Mouse (Mus musculus) olfactory bulb, adult 2 months (tissue): ENCODE measurements at regions not wholly inside any gene's neighbourhood (a gene's known extent, or its start where the extent isn't known, plus 50 kb on each side); places are given as distances from the start of the nearest gene placed in this dataset.
A peak's percentile ranks its signal among the peaks of the same experiment; 100 is the strongest.
"Not testable (repeated sequence)": the region's sequence is repeated elsewhere in the genome, so short reads cannot be mapped to it uniquely, and the experiment has no call there.

Source experiments
- H3K27ac ChIP-seq: fragments of 200-500 bp; 2 replicates; pipeline ENCODE4 v1.5.1; 2012; ENCODE audit warnings: low read depth, low read length; ENCODE audit not compliant: insufficient read depth
- H3K4me1 ChIP-seq: fragments of 200-500 bp; 2 replicates; pipeline ENCODE4 v1.6.1; 2012; ENCODE audit warnings: low read length; ENCODE audit not compliant: control insufficient read depth, insufficient read depth
- H3K4me3 ChIP-seq: fragments of 200-500 bp; 2 replicates; pipeline ENCODE4 v1.5.1; 2012; ENCODE audit warnings: mild to moderate bottlenecking, low read depth, low read length, moderate library complexity; ENCODE audit not compliant: insufficient read depth
- CTCF ChIP-seq: fragments of 200-500 bp; IDR thresholded peaks from 2 replicates; pipeline ENCODE4 v1.5.1; 2012; ENCODE audit warnings: low read depth, mild to moderate bottlenecking, low read length, moderate library complexity; ENCODE audit not compliant: insufficient read depth
- POLR2A ChIP-seq: fragments of 200-500 bp; IDR thresholded peaks from 2 replicates; pipeline ENCODE4 v1.6.1; 2012; ENCODE audit warnings: mild to moderate bottlenecking, low read depth, low read length, moderate library complexity; ENCODE audit not compliant: insufficient read depth
- WGBS: fragments of 180-500 bp; shearing (Covaris S2); methylation state at CpG from one replicate; pipeline ENCODE4 v1.1.7; 2018; 5-methylcytosine and 5-hydroxymethylcytosine counted together

GRCm38 (mm10) chr2:55182416-55182815 lies 253.4 kb upstream of the Kcnj3 start:
- H3K4me3 ChIP-seq: no peak overlapping the region
- H3K4me1 ChIP-seq: no peaks in the 10 kb centered on the region
- WGBS: 60% methylated on average over 2 of the region's 2 CpGs
- TF ChIP-seq POLR2A (no peak), CTCF (no peak)
- no peak overlapping the region for H3K27ac ChIP-seq

GRCm38 (mm10) chr2:55206891-55207290 lies 228.9 kb upstream of the Kcnj3 start:
- Histone ChIP-seq H3K4me3 (no peak overlapping the region), H3K4me1 (no peaks in the 10 kb centered on the region), H3K27ac (no peak overlapping the region)
- WGBS: 95% methylated on average over 1 of the region's 1 CpGs
- no peak for TF ChIP-seq POLR2A
- no peak for TF ChIP-seq CTCF

- no peaks in the 10 kb centered on the region for H3K4me1 ChIP-seq
- TF ChIP-seq CTCF: no peak
- TF ChIP-seq POLR2A: no peak
- no peak overlapping the region for H3K4me3 ChIP-seq
- whole genome bisulfite sequencing: 65% methylated on average over 2 of the region's 2 CpGs
- no peak overlapping the region for H3K27ac ChIP-seq
These were observed 227.2 kb upstream of the Kcnj3 start for GRCm38 (mm10) chr2:55208620-55209019.

- WGBS: 30% methylated on average over 3 of the region's 3 CpGs
- Histone ChIP-seq H3K27ac (no peak overlapping the region), H3K4me1 (no peaks in the 10 kb centered on the region), H3K4me3 (no peak overlapping the region)
- TF ChIP-seq POLR2A: no peak
- no peak for TF ChIP-seq CTCF
These were observed 225.9 kb upstream of the Kcnj3 start for GRCm38 (mm10) chr2:55209848-55210390.

- TF ChIP-seq CTCF: no peak
- no peaks in the 10 kb centered on the region for H3K4me1 ChIP-seq
- no peak overlapping the region for H3K27ac ChIP-seq
- no peak overlapping the region for H3K4me3 ChIP-seq
- 88% methylated on average over 2 of the region's 2 CpGs for WGBS
These were observed 224.5 kb upstream of the Kcnj3 start for GRCm38 (mm10) chr2:55211281-55211680.

- no peak for TF ChIP-seq CTCF
- TF ChIP-seq POLR2A: no peak
- Histone ChIP-seq H3K27ac (no peak overlapping the region), H3K4me1 (no peaks in the 10 kb centered on the region), H3K4me3 (no peak overlapping the region)
- WGBS: 86% methylated on average over 2 of the region's 2 CpGs
These were observed 213.7 kb upstream of the Kcnj3 start for GRCm38 (mm10) chr2:55222046-55222445.

- not testable (repeated sequence) for H3K4me3 ChIP-seq, H3K27ac ChIP-seq, H3K4me1 ChIP-seq
- 91% methylated on average over 5 of the region's 5 CpGs for WGBS
These were observed 213.0 kb upstream of the Kcnj3 start for GRCm38 (mm10) chr2:55222741-55223140.

GRCm38 (mm10) chr2:55228131-55228797 lies 207.5 kb upstream of the Kcnj3 start:
- 22% methylated on average over 7 of the region's 7 CpGs for WGBS
- Histone ChIP-seq H3K27ac (peak overlapping the region; percentile 66; the same call in 1 of the 2 replicates), H3K4me3 (no peak overlapping the region), H3K4me1 (no peaks in the 10 kb centered on the region)
- TF ChIP-seq POLR2A: no peak
- no peak for TF ChIP-seq CTCF

- no peak for TF ChIP-seq CTCF
- no peak for TF ChIP-seq POLR2A
- Histone ChIP-seq H3K4me1 (no peaks in the 10 kb centered on the region), H3K27ac (no peak overlapping the region), H3K4me3 (no peak overlapping the region)
- WGBS: 29% methylated on average over 2 of the region's 2 CpGs
These were observed 203.9 kb upstream of the Kcnj3 start for GRCm38 (mm10) chr2:55231841-55232240.

GRCm38 (mm10) chr2:55253134-55253533 lies 182.6 kb upstream of the Kcnj3 start:
- no peak overlapping the region for H3K27ac ChIP-seq
- TF ChIP-seq CTCF (no peak), POLR2A (no peak)
- H3K4me1 ChIP-seq: no peaks in the 10 kb centered on the region

More at GRCm38 (mm10) chr2:55253134-55253533, 182.6 kb upstream of the Kcnj3 start:
- no peak overlapping the region for H3K4me3 ChIP-seq
